Mouse (Mus musculus): ENCODE measurements around the gene Tcaf1. TPM values are rescaled to one million over a fixed set of nuclear protein-coding genes. Genes with fewer than 3 reads are reported as not detected.

Gene Tcaf1
- total RNA-seq (2021) = 1 to 10 TPM; 7.4 to 8.1 TPM
- long read RNA-seq, experiment 1, full-length matches to known transcripts = 1 of 3 reads
- long read RNA-seq, experiment 1, partial matches to known transcripts = 1 of 3 reads
- long read RNA-seq, experiment 1, other reads (novel, unspliced or antisense) = 1 of 3 reads
- long read RNA-seq, experiment 2, full-length matches to known transcripts = 2 of 5 reads
- long read RNA-seq, experiment 2, partial matches to known transcripts = 0 of 5 reads
- long read RNA-seq, experiment 2, other reads (novel, unspliced or antisense) = 3 of 5 reads

DNA sequence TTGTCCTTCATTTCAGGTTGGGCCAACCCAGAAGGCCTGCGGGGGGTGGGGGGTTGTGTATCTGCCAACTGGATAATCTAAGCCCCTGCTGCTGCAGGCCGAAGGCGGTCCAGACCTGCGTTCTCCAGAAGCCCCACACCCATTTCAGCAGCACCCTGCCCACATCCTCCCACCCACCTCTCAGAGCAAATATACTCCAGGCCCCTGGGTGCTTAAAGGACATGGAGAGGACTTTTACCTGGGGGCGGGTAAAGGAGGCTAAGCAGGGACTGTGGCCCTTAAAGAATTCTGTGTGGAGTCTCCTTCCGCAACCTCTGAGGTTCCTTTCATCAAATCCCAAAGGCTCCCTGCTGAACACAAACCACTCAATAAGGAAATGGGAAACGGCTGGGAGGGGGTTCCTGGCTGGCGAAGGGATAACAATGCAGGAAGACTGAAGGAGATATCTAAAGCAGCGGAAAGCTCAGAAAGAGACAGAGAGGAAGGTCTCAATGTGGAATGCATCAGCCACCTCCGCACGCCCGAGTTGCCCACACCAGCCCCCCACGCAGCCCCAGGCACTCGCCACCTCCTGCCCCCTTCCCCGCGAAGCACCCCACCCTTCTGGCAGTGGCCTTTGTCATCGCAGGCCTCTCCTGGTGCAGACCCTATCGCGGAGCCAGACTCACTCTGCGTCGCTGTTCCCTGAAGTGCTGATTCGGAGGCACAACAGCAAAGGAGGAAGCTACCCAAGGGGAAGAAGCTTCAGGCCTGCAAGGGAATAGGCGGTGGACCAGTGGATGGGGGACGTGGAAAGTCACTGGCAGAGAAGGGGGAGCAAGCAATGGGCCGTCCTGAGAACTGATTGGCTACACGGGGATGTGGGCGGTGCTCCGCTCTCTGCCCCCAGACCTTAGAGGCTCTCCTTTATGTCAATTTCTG, at the start of gene Tcaf1:
Tcaf1 (minus strand) TSS at position 798 of the 921 bp plus-strand sequence.
- DNase-seq = peak; percentile 77 to 86

DNA sequence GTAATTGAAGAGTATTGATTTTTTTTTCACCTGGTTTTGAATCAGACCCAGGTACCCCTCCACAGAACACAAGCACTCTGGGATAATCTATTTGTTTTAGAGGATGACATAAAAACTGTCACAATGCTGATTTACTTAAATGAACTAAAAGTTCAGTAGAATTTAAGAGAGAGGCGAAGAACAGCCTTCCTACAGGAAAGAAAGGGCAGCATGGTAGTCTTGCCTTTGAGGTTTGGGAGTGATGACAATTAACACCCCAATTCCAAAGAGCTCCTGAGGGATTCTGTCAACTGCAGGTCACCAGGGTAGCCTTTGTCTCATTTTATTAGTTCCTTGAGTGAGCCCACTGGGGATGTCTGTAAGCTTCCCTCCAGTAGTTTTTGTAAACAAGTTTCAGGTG, 46.2 kb upstream of the Tcaf1 start, which contains the start of gene Olfr38:
Olfr38 (plus strand) TSS at position 301 of the 400 bp plus-strand sequence.
- no peak for DNase-seq

DNA sequence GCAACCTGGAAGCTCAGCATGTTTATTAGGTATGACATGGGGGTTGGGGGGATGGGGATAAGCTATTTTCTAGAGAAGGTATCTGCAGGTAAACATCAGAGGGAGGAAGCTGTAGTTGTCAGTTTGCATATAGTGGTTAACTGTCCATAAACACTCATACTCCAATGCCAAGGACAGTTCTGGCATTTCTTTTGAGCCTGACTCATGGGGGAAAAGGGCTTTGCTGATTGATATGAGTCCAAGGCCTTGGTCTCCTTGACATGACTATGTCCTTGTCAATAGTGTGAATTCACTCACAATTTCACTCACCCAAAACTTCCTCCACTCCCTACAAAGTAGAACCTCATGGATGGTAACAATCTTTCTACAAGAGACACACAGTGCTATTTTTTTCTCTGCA, 38.0 kb upstream of the Tcaf1 start:
- DNase-seq = no peak

DNA sequence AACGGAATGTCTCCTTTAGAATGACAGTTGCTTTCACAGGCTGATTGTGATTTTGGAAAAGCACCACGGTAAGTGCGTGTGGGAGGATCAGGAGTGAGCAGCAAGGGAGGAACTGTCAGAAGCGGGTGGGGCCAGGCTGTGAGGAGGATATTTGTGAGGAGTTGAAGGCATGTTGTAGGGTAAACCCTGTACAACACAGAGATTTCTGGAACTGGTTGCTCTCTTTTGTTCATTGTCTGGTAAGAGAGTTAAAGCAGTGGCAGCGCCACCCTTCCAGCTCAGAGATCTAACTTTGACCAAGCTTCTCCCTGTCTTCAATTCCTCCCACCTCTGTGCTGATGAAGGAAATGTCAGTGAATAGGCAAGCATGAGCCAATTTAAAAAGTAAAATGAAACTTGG, 32.4 kb upstream of the Tcaf1 start:
- DNase-seq = no peak

DNA sequence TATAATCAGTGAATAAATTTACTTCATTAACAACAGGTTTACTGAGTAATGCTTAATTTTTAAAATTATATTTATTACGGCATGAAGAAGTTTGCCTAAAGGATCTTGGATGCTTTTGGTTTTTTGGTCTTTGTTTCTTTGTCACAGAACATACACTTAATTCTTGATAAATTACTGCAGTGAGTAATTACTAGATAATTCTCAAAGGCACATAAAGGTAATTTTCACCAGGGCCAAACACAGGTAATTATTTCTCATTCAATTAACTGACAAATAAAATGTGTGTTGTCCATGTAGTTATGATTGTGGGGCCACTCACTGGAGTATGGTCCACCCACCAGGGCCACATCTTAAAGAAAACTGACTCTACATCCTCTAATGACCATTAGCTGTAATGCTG, 29.2 kb upstream of the Tcaf1 start, which contains the start of gene Olfr453:
Olfr453 (plus strand) TSS at position 301 of the 400 bp plus-strand sequence.
- no peak for DNase-seq

DNA sequence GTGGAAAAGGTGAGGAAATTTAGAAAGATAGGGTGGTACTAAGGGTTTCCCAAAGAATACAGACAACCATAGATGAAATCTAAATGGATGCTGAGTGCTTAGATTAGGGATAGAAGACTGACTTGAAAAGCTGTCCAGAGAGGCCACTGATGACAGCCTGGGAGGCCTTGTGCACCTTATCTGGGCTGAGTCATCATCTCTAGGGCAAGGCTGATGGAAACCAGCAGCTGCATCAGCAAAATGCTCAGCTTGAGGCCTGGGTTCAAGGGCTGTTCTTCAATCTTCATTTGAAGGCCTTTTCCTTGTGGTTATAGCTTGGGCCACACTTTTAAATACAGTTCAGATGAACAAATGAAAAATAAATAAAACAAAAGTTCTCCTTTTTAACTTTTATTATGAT, 8.1 kb upstream of the Tcaf1 start:
- DNase-seq = no peak

DNA sequence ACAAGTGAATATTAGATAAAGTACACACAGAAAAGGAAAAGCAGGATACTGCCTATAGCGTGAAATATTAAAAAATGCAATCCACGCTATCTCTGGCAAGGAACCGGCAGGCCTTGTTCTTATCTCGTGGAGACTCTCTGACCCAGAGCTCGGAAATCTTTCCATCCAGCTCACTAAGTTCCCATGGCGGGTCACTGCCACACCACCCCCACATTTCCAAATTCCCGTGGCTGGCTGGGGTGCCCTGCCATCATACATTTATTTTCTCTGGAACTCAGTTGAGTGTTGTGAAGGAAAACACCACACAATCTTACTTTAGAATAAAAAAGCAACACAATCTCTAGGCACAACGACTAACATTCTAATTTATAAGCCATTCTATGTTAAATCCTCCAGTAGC, 4.8 kb upstream of the Tcaf1 start:
- no peak for DNase-seq

DNA sequence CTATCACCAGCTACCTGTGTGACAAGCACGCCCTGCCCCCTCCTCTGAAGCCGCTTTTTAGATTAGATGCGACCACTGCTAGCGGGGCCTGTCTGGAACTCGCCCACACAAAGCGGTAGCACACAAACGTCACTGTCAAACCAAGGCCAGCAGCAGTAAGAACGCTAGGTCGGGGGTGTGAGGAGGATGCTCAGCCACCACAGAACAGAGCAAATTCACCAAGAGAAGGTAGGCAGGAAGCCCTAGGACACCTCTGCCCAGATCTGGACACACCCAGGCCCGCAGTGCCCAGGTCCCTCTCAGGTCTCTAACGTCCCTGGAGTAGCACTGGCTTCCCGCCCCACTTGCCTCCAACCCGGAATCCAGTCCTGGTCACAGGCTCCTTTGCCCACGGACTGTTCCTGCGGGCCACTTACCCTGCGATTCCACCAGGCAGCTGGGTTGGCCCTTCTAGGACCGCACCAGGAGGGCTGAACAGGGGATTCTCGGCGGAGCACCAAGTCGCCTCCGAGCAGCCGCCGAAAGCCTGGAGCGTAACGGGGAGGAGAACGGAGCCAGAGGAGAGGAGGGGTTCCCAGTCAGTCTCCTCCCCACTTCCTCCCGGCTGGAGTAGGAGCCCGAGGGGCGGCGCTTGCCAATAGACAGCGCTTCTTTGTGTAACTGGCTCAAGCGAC, 17.2 kb downstream of the Tcaf1 start:
- DNase-seq = peak; percentile 87 to 90

DNA sequence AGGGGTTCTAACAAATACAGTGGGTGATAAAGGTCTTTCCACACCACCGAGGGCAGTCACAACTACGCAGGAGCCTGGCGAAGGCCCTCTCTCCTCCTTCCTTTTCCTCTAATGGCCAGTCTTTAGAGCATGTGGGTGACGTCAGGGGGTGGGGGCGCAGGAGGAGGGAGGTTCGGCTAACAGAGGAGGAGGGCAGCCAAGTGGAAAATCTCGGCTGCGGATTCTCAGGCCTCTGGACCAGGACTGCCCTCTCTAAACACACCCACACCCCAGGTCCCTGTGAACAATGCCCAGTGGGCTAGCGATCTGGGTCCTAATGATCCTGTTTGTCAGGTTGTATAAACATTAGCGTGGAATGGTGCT, 17.8 kb downstream of the Tcaf1 start:
- DNase-seq = peak; percentile 88 to 90

DNA sequence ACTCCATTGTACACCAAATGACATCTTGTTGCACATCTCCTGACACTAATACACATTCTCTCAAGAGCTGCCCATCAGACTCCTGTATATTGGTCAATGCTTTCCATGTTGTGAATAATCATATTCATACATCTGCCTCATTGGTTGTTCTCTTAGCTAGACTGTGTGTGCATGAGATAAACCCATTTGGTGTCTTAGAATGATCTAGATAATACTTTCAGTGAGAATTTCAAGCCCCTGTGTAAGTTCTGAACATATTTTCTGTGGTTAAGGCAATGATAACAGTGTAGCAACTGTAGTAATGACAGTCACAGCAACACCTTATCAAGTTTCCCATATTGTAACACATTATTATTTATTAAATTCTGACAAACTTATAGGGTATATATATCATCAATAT, 20.1 kb downstream of the Tcaf1 start:
- no peak for DNase-seq

DNA sequence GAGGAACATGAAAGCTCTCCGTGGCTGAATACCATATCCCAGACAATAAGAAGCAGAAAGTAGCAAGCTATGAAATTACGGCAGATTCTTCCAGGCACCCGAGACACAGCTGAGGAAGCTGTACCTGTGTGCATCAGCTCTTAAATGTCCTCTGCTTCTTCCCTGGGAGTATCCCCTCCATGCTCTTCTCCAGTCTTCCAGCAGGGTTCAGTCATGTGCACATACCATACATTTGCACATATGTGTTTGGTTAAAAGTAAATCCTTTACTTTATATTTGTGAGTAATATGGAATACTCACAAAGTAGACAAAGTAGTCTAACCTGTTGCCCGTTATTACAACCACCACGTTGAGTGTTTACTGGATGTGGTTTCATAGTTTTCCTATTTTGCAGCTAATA, 22.0 kb downstream of the Tcaf1 start:
- DNase-seq = no peak

DNA sequence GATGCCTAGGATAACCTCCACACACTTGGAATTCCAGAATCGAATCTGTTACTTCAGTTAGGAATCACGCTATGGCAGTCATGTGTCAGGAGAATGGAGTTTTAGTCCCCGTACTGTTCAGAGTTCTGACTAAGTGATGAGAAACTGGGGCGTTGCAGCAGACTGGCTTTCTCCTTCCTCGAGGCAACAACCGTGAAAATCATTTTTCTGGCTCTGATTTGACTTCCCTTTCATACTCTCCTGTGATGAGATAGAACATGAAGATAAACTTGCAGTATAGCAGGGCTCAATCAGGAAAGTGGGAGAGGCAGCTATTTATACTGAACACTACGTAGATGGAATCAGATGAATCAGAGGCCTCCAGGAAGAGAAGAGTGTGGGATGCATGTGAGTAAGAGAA, 29.8 kb downstream of the Tcaf1 start:
- no peak for DNase-seq

DNA sequence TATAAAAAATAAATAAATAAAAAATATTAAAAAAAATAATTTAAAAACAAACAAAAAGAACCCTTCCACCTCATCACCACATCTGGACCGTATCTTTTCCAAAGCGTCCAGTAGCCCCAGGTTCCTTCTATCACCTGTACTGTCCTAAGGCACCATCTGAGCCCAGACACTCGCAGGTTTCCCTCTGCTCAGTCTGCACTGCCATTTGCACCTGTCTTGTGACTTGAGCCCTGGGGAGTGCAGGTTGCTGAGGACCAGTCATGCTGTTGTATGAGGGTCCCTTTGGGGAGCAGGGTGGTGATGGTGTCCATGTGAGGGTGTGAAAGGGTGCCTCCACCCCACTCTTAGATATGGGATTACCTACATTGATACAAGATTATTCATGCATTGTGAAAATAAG, 33.9 kb downstream of the Tcaf1 start:
- no peak for DNase-seq

DNA sequence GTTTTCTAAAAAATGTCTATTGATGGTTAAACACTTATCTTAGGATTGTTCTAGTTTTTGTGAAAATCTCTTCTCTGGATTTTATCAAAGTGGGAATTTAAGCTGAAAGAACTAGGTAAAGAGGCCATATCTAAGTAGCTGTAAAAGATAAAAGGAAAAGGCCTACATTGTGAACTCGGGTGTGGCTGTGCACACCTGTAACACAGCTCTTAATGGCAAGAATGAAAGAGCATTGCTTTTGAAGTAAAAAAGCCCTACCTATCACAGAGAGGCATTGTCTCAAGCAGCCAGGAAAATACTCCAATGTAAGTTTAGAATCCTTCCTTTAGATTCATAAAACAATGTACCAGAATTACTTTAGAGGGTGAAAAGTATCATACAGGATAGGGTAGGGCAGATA, 38.1 kb downstream of the Tcaf1 start:
- DNase-seq = no peak

DNA sequence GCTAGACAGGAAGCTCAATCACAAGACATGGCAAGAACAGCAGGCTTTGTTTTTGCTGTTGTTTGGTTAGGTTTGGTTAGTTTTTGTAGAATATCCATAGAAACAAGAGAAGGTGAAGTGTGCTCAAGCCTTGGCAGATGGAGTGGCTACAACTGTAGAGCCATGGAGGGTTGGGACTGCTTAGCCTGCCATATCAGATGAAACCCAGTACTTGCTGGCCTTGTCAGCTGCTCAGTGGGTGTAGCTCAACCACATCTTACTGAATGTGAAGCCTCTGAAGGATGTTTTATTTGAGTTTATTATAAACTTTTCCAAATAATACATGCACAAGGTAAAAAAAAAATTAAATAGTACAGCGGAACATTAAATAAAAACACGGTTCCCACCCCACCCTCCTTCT, 42.2 kb downstream of the Tcaf1 start:
- DNase-seq = no peak

DNA sequence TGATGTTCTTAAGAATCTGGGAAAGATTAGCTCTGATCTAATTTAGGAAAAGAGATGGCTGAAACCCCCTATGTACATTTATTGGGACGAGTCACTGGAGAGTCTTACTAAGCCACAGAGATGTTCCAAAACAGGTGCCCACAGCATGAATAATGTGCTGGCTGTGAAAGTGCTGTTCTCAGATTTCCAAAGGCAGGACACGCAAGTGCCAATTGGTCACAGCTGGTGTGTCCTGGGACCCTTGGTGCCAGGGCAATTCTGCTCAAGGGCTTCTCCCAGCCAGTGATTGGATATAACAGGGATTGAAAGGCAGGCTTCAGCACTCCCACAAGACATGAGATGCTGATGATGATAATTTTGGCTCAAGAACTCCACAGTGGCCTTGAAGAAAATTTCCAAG, 48.1 kb downstream of the Tcaf1 start:
- DNase-seq = no peak

DNA sequence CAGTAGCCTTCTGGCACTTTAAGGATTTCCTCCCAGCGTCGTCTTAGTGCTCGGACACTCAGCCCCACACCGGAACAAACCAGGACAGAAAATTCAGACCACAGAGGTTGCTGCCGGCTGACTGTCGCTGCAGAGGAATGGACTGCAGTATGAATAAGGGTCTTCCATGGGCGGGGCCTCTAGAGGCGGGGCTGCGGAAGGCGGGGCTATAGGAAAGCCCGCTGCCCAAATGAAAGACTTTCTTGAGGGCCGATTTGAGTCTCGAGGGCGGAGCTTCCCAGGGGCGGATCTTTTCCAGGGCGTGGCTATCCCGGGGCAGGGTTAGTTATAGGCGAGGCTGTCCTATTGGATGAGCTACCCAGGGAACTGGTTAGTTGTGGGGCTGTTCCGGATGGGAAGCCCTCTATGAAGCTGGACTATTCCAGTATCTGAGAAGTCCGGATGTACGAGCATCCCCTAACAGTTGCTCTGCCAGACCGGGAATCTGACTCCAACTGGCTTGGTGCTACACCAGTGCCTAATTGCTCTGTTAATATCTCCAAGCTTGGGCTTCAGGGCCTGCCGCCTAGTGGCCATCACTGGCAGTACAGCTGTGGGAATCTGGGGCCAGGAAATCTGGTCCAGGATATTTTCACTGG, 64.9 kb downstream of the Tcaf1 start, which contains the start of gene Tcaf2:
Tcaf2 (minus strand) TSS at position 343 of the 638 bp plus-strand sequence.
- peak; percentile 95 to 96 for DNase-seq

DNA sequence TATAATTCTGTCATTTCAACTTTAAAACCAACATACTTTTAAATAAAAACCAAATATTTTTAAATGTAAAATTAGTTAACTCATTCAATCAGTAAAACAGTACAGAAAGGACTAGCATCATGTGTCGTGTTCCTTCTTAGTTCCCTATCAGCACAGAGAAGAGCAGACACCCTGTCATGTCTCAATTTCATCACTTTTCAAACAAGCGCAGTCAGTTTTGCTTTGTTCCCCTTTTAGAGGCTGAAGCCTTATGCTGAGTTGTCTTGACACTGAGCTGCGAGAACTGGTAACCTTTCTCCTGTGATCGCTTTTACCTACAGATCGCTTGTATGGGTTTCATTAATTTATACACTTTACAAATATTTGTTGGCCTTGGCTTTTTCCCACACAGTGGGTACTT, 75.5 kb downstream of the Tcaf1 start:
- no peak for DNase-seq

DNA sequence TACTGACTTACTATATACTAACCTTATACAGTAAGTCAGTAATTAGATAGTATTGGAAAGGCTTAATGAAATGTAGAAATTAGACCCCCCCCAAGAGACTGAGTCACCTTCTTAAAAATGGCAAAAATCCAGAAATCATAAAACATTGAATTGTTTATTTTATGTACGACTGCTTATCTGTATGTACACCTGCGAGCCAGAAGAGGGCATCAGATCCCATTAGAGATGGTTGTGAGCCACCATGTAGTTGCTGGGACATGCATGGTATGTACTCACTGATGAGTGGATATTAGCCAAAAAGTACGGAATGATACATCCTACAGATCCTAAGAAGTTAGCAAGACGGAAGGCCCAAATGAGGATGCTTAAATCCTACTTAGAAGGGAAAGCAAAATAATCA, 78.5 kb downstream of the Tcaf1 start:
- no peak for DNase-seq
